ENCODE assay signal across 19 mouse cellular contexts in genomic region chr6:137064786-137065185, GRCm38 (mm10).
A peak's percentile ranks its signal among the peaks of the same experiment; 100 is the strongest.
DNase-seq lines count a peak whose midpoint lies in the region; ATAC-seq lines count a peak whose summit lies in the region.
"Had no signal": no experiment of that assay in that cellular context is flagged by ENCODE, and none has a peak within 500 bp of the region (broad histone marks: within the 10 kb centered on the region; RNA-seq: fewer than 3 reads in every experiment).

No protein-coding gene starts in this region.

- peak; percentile 19 for DNase-seq in adrenal gland, postnatal 10 days
- DNase-seq in adrenal gland, adult (ENCODE audit: inconsistent age in 2 of 2, low spot score in 1 of 2), result no peak
- no peak for DNase-seq in hindbrain, embryonic 10.5 days (ENCODE audit: low spot score)
- DNase-seq in layer of hippocampus, postnatal 36 days, result peak; percentile 64 to 68
- DNase-seq in embryo, embryonic 10.5 days (ENCODE audit: low spot score), result no peak
- DNase-seq: cerebellum, adult 11-12 months; embryo, embryonic 11 days; forebrain, postnatal 0 days; gastrocnemius, postnatal 36 days; lung, adult 18-20 months; lung, postnatal 4 days; thymus, postnatal 14 days had no signal

- no peaks in the 10 kb centered on the region for H3K27me3 ChIP-seq in hindbrain, embryonic 13.5 days
- H3K27me3 ChIP-seq in hindbrain, embryonic 10.5 days (ENCODE audit: insufficient read depth, poor library complexity, severe bottlenecking), result no peaks in the 10 kb centered on the region
- H3K27me3 ChIP-seq in hindbrain, embryonic 16.5 days (replicated peaks; ENCODE audit: control insufficient read depth, insufficient read depth, low read length), result no peaks in the 10 kb centered on the region
- H3K27me3 ChIP-seq: heart, embryonic 15.5 days; limb, embryonic 13.5 days had no signal

- H3K4me2 ChIP-seq in hindbrain, embryonic 13.5 days, result no peak overlapping the region
- peak overlapping the region; percentile 6; the same call in 1 of the 2 replicates for H3K4me2 ChIP-seq in hindbrain, embryonic 16.5 days (ENCODE audit: low read length)
- H3K4me2 ChIP-seq: heart, embryonic 15.5 days; limb, embryonic 13.5 days had no signal

- no peak overlapping the region for H3K4me3 ChIP-seq in hindbrain, embryonic 13.5 days
- no peak overlapping the region for H3K4me3 ChIP-seq in hindbrain, embryonic 10.5 days
- no peak overlapping the region for H3K4me3 ChIP-seq in hindbrain, embryonic 16.5 days (ENCODE audit: low read length)
- H3K4me3 ChIP-seq: heart, embryonic 15.5 days; left cerebral cortex, adult 2 months; limb, embryonic 13.5 days had no signal

- H3K4me1 ChIP-seq in hindbrain, embryonic 13.5 days (replicated peaks), result peaks cover 13% of the 10 kb centered on the region
- peaks cover 18% of the 10 kb centered on the region for H3K4me1 ChIP-seq in hindbrain, embryonic 10.5 days (replicated peaks)
- peaks cover 5% of the 10 kb centered on the region for H3K4me1 ChIP-seq in hindbrain, embryonic 16.5 days (ENCODE audit: control insufficient read depth, insufficient read depth, low read depth, low read length)
- H3K4me1 ChIP-seq: limb, embryonic 13.5 days had no signal

- 78% methylated on average over 14 of the region's 14 CpGs for WGBS in hindbrain, embryonic 13.5 days
- WGBS in hindbrain, embryonic 10.5 days, result 92% methylated on average over 14 of the region's 14 CpGs
- 72% methylated on average over 14 of the region's 14 CpGs for WGBS in hindbrain, embryonic 16.5 days

- H3K27ac ChIP-seq in hindbrain, embryonic 13.5 days, result peak overlapping the region; percentile 55; the same call in 1 of the 2 replicates
- no peak overlapping the region for H3K27ac ChIP-seq in hindbrain, embryonic 10.5 days
- H3K27ac ChIP-seq in hindbrain, embryonic 16.5 days (ENCODE audit: low read depth, low read length), result peak overlapping the region; percentile 36; the same call in 1 of the 2 replicates
- H3K27ac ChIP-seq: heart, embryonic 15.5 days; kidney, postnatal 0 days; left cerebral cortex, adult 2 months; limb, embryonic 13.5 days had no signal

- no peak overlapping the region for H3K9ac ChIP-seq in hindbrain, embryonic 13.5 days
- no peak overlapping the region for H3K9ac ChIP-seq in hindbrain, embryonic 16.5 days (ENCODE audit: low read depth, low read length)
- H3K9ac ChIP-seq: forebrain, postnatal 0 days; heart, embryonic 15.5 days; limb, embryonic 13.5 days had no signal

- no peaks in the 10 kb centered on the region for H3K36me3 ChIP-seq in hindbrain, embryonic 13.5 days
- no peaks in the 10 kb centered on the region for H3K36me3 ChIP-seq in hindbrain, embryonic 10.5 days
- no peaks in the 10 kb centered on the region for H3K36me3 ChIP-seq in hindbrain, embryonic 16.5 days (ENCODE audit: control insufficient read depth, insufficient read depth, low read length)
- H3K36me3 ChIP-seq: heart, embryonic 15.5 days; limb, embryonic 13.5 days had no signal

- no peak for ATAC-seq in hindbrain, embryonic 13.5 days (ENCODE audit: low FRiP score)
- peak; percentile 39; the same call in 1 of the 2 replicates for ATAC-seq in hindbrain, embryonic 16.5 days
- no peak for ATAC-seq in megakaryocyte progenitor cell, adult 5-6 weeks (replicated peaks; ENCODE audit: poor library complexity)
- ATAC-seq: forebrain, postnatal 0 days had no signal

- H3K9me3 ChIP-seq in hindbrain, embryonic 13.5 days, result no peaks in the 10 kb centered on the region
- no peaks in the 10 kb centered on the region for H3K9me3 ChIP-seq in hindbrain, embryonic 10.5 days
- H3K9me3 ChIP-seq in hindbrain, embryonic 16.5 days (ENCODE audit: control insufficient read depth, low read length), result no peaks in the 10 kb centered on the region
- H3K9me3 ChIP-seq: heart, embryonic 15.5 days; limb, embryonic 13.5 days had no signal

Comparison
In these comparisons a context has a peak if more than half of its experiments do, and no peak if none do; other contexts are left out.
1. DNase-seq: peak in adrenal gland, postnatal 10 days (single experiment) and layer of hippocampus, postnatal 36 days (2 of 2); none in adrenal gland, adult (0 of 2), hindbrain, embryonic 10.5 days (single experiment) and embryo, embryonic 10.5 days (single experiment).